Mouse (Mus musculus): ENCODE results near the gene Ip6k3.

The Ip6k3 gene

GRCm38 (mm10) chr17:27182401-27182800, 14.8 kb upstream of the Ip6k3 start:
- DNase-seq (ENCODE audit: low read depth) = no peak

- no peak for DNase-seq (ENCODE audit: low read depth)
Observed at GRCm38 (mm10) chr17:27181666-27182065, 14.1 kb upstream of the Ip6k3 start.

- no peak for DNase-seq (ENCODE audit: low read depth)
Observed at GRCm38 (mm10) chr17:27179681-27180280, 12.2 kb upstream of the Ip6k3 start.

- DNase-seq (ENCODE audit: low read depth) = no peak
Observed at GRCm38 (mm10) chr17:27178427-27179177, 11.0 kb upstream of the Ip6k3 start.

GRCm38 (mm10) chr17:27178019-27178418, 10.4 kb upstream of the Ip6k3 start:
- no peak for DNase-seq (ENCODE audit: low read depth)

- DNase-seq (ENCODE audit: low read depth) = no peak
Observed at GRCm38 (mm10) chr17:27176754-27177153, 9.2 kb upstream of the Ip6k3 start.

- no peak for DNase-seq (ENCODE audit: low read depth)
Observed at GRCm38 (mm10) chr17:27176287-27176686, 8.7 kb upstream of the Ip6k3 start.

- DNase-seq (ENCODE audit: low read depth) = no peak
Observed at GRCm38 (mm10) chr17:27175196-27175874, 7.7 kb upstream of the Ip6k3 start.

- no peak for DNase-seq (ENCODE audit: low read depth)
Observed at GRCm38 (mm10) chr17:27173715-27174114, 6.1 kb upstream of the Ip6k3 start.

- no peak for DNase-seq (ENCODE audit: low read depth)
Observed at GRCm38 (mm10) chr17:27172459-27172858, 4.9 kb upstream of the Ip6k3 start.

- no peak for DNase-seq (ENCODE audit: low read depth)
Observed at GRCm38 (mm10) chr17:27171121-27171520, 3.5 kb upstream of the Ip6k3 start.

- DNase-seq (ENCODE audit: low read depth) = no peak
Observed at GRCm38 (mm10) chr17:27169952-27170695, 2.5 kb upstream of the Ip6k3 start.

- no peak for DNase-seq (ENCODE audit: low read depth)
Observed at GRCm38 (mm10) chr17:27168569-27168968, 974 bp upstream of the Ip6k3 start.

GRCm38 (mm10) chr17:27166901-27167300, 694 bp downstream of the Ip6k3 start:
- no peak for DNase-seq (ENCODE audit: low read depth)

- DNase-seq (ENCODE audit: low read depth) = no peak
Observed at GRCm38 (mm10) chr17:27165054-27165773, 2.4 kb downstream of the Ip6k3 start.

GRCm38 (mm10) chr17:27160905-27161304, 6.7 kb downstream of the Ip6k3 start:
- no peak for DNase-seq (ENCODE audit: low read depth)

GRCm38 (mm10) chr17:27159169-27159568, 8.4 kb downstream of the Ip6k3 start:
- DNase-seq (ENCODE audit: low read depth) = no peak

- no peak for DNase-seq (ENCODE audit: low read depth)
Observed at GRCm38 (mm10) chr17:27158439-27158838, 9.2 kb downstream of the Ip6k3 start.

- no peak for DNase-seq (ENCODE audit: low read depth)
Observed at GRCm38 (mm10) chr17:27155752-27156151, 11.8 kb downstream of the Ip6k3 start.

- DNase-seq (ENCODE audit: low read depth) = no peak
Observed at GRCm38 (mm10) chr17:27154881-27155280, 12.7 kb downstream of the Ip6k3 start.

GRCm38 (mm10) chr17:27154256-27154655, 13.3 kb downstream of the Ip6k3 start:
- DNase-seq (ENCODE audit: low read depth) = no peak

- no peak for DNase-seq (ENCODE audit: low read depth)
Observed at GRCm38 (mm10) chr17:27153773-27154193, 13.8 kb downstream of the Ip6k3 start.
